Mouse (Mus musculus) embryonic facial prominence, embryonic 13.5 days (tissue): ENCODE data around the gene Plac8. TPM values are rescaled to one million over a fixed set of nuclear protein-coding genes. Genes with fewer than 3 reads are reported as not detected.

Experiments used
- ATAC-seq: fragments of 200-750 bp; cut with Nextera tagmentation; 2 replicates; pipeline ENCODE4 v1.8.0; 2017; ENCODE audit warnings: low read depth; ENCODE audit not compliant: insufficient number of reproducible peaks, insufficient read depth, low FRiP score, low TSS enrichment
- H3K27ac ChIP-seq: fragments of 300-500 bp; sonication (generic); 2 replicates; pipeline ENCODE4 v1.5.1; 2015; ENCODE audit warnings: moderate library complexity, mild to moderate bottlenecking, inconsistent platforms
- H3K27me3 ChIP-seq: fragments of 300-500 bp; sonication (generic); 2 replicates; pipeline ENCODE4 v1.6.1; 2015; ENCODE audit warnings: mild to moderate bottlenecking, inconsistent platforms
- H3K36me3 ChIP-seq: fragments of 300-500 bp; sonication (generic); 2 replicates; pipeline ENCODE4 v1.6.1; 2015; ENCODE audit warnings: mild to moderate bottlenecking, inconsistent platforms
- H3K4me1 ChIP-seq: fragments of 300-500 bp; sonication (generic); 2 replicates; pipeline ENCODE4 v1.6.1; 2015; ENCODE audit warnings: inconsistent platforms
- H3K4me2 ChIP-seq: fragments of 300-500 bp; sonication (generic); 2 replicates; pipeline ENCODE4 v1.6.1; 2015; ENCODE audit warnings: moderate library complexity, mild to moderate bottlenecking, inconsistent platforms
- H3K4me3 ChIP-seq: fragments of 300-500 bp; sonication (generic); 2 replicates; pipeline ENCODE4 v1.5.1; 2015; ENCODE audit warnings: mild to moderate bottlenecking, inconsistent platforms
- H3K9ac ChIP-seq: fragments of 300-500 bp; sonication (generic); 2 replicates; pipeline ENCODE4 v1.6.1; 2015; ENCODE audit warnings: mild to moderate bottlenecking, inconsistent platforms
- H3K9me3 ChIP-seq: fragments of 300-500 bp; sonication (generic); 2 replicates; pipeline ENCODE4 v1.6.1; 2016; ENCODE audit warnings: inconsistent platforms
- WGBS: fragments of 180-500 bp; shearing (Covaris S2); methylation state at CpG from one replicate; pipeline ENCODE4 v1.1.7; 2015; ENCODE audit warnings: mixed read lengths; 5-methylcytosine and 5-hydroxymethylcytosine counted together
- polyA plus RNA-seq: library from polyadenylated mRNA; unstranded; fragments of >200 nt; fragmentation: Nextera tagmentation; extraction: Ambion mirVana; gene quantifications from 2 replicates; pipeline ENCODE4 v1.2.1, GENCODE M21; 2015

The Plac8 gene
- polyA plus RNA-seq, 1 experiment from 2014 or later, result 3.2 TPM

DNA sequence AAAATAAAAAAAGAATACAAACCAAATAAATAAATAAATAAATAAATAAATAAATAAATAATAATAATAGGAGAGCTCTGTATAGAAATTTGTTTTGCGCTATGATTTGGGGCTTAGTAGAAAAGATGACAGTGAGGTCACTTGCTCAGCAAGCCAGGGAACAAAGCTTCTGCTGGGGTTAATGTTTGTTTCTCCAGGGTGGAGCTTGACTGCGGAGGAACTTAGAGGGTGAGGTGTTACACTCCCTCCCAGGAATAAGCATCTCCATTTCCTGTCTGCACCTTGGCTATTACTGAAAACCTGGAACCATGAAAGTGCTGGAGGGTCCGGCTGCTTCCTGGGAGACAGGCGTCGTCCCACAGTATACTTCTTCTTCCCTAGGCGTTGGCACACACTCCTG is 24.0 kb upstream of the Plac8 start:
- Histone ChIP-seq H3K27me3 (no peaks in the 10 kb centered on the region), H3K4me2 (no peak overlapping the region), H3K27ac (no peak overlapping the region), H3K4me3 (no peak overlapping the region), H3K9me3 (peaks cover 14% of the 10 kb centered on the region), H3K4me1 (no peaks in the 10 kb centered on the region), H3K9ac (no peak overlapping the region), H3K36me3 (no peaks in the 10 kb centered on the region)
- 90% methylated on average over 6 of the region's 6 CpGs for WGBS
- ATAC-seq, result no peak

DNA sequence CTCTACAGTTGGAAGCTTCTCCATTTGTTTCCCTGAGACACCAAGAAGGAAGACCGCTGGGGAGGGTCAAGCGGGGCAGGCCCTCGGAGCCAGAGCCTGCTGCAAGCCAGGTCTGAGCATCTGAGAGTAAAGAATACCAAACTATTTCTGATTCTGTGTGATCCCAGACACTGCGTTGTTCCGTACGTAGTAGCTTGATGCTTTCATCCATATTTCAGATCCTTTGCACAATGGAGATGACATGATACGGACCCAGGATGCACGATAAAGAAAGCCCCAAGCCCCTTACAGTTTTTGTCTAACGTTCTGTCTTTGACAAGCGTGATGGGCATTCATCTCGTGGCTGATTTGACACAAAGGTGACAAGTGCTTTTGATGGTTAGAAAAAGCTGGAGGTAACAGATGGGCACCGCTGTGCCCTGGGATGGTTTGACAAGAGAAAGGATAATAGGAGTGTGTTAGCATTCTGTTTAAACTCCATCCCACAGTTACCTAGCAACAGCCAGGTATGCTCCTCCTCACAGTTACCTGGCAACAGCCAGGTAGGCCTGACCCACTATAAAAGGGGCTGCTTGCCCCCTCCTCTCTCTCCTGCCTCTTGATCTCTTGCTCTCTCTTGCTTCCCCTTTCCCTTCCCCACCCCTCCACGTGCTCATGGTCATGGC is 22.9 kb upstream of the Plac8 start:
- peaks cover 14% of the 10 kb centered on the region for H3K9me3 ChIP-seq
- 87% methylated on average over 13 of the region's 13 CpGs for WGBS
- no peak overlapping the region for H3K27ac ChIP-seq
- no peaks in the 10 kb centered on the region for H3K36me3 ChIP-seq
- ATAC-seq, result no peak
- no peak overlapping the region for H3K9ac ChIP-seq
- H3K4me1 ChIP-seq, result no peaks in the 10 kb centered on the region
- H3K27me3 ChIP-seq, result no peaks in the 10 kb centered on the region
- H3K4me2 ChIP-seq, result no peak overlapping the region
- H3K4me3 ChIP-seq, result no peak overlapping the region

DNA sequence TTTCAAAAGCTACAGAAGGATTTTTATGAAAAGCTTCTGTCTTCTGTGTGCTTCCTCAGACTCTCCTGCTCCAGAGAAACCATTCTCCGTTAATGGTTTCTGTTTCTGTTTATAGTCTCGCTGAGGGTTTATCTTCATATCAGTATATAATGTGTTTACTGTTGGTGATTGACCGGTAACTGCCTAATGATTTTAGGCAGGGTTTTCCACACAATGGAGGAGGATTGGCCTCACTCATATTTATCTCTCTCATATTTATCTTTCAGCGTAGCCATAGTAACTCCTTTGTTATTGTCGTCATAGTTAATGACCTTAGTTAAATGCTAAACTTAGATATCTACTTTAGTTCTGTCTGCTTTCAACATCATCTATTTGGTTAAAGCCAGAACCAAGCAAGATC is 18.5 kb upstream of the Plac8 start:
- no peaks in the 10 kb centered on the region for H3K27me3 ChIP-seq
- no peaks in the 10 kb centered on the region for H3K4me1 ChIP-seq
- no peak for ATAC-seq
- H3K4me3 ChIP-seq, result no peak overlapping the region
- H3K9ac ChIP-seq, result no peak overlapping the region
- H3K27ac ChIP-seq, result no peak overlapping the region
- H3K4me2 ChIP-seq, result no peak overlapping the region
- H3K36me3 ChIP-seq, result no peaks in the 10 kb centered on the region
- peaks cover 14% of the 10 kb centered on the region for H3K9me3 ChIP-seq
- WGBS, result 82% methylated on average over 5 of the region's 5 CpGs

DNA sequence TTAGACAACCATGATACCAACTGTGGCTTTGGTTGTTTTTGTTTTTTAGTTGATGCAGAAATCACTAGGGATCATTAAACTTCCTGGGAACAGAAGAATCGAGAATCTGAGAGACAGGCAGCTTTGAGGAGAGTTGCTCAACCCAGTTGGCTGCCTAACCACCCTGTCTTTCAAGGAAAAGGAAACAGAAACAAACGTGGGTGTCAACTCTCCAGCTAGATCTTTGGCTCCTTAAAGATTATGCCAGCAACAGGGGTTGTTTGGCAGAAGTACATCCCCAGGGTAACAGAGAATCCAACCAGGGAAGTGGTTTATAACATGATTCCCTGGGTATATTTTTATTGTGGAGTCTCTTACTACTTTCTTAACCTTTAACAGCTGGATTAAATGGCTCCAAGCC is 15.6 kb upstream of the Plac8 start:
- Histone ChIP-seq H3K4me3 (no peak overlapping the region), H3K9me3 (no peaks in the 10 kb centered on the region)
- ATAC-seq, result no peak

DNA sequence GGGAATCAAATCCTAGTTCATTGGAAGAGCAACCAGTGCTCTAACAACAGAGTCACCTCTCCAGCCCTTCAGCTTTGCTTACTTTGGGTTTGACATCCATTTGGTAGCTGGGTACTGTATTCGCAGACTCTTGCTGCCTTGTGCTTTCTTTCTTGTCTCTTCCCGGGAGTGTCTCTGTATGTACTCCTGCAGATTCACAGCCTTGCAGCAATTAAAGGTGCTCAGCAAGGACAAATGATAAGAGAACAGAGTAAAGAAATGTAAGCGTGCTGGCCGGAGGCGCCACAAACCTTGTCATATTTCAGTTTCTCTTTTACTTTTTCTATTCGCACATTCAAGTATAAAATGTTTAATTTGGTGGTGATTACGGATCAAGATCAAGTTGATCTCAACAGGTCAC is 15.1 kb upstream of the Plac8 start:
- no peak for ATAC-seq
- no peaks in the 10 kb centered on the region for H3K4me1 ChIP-seq
- 93% methylated on average over 7 of the region's 7 CpGs for WGBS
- H3K27ac ChIP-seq, result no peak overlapping the region
- H3K4me3 ChIP-seq, result no peak overlapping the region
- H3K4me2 ChIP-seq, result no peak overlapping the region
- no peaks in the 10 kb centered on the region for H3K9me3 ChIP-seq
- no peaks in the 10 kb centered on the region for H3K27me3 ChIP-seq
- H3K9ac ChIP-seq, result no peak overlapping the region
- no peaks in the 10 kb centered on the region for H3K36me3 ChIP-seq

More for the DNA sequence above, 15.6 kb upstream of the Plac8 start:
- Histone ChIP-seq H3K36me3 (no peaks in the 10 kb centered on the region), H3K4me2 (no peak overlapping the region), H3K27ac (no peak overlapping the region), H3K4me1 (no peaks in the 10 kb centered on the region), H3K27me3 (no peaks in the 10 kb centered on the region), H3K9ac (no peak overlapping the region)
- 47% methylated on average over 2 of the region's 2 CpGs for whole genome bisulfite sequencing

DNA sequence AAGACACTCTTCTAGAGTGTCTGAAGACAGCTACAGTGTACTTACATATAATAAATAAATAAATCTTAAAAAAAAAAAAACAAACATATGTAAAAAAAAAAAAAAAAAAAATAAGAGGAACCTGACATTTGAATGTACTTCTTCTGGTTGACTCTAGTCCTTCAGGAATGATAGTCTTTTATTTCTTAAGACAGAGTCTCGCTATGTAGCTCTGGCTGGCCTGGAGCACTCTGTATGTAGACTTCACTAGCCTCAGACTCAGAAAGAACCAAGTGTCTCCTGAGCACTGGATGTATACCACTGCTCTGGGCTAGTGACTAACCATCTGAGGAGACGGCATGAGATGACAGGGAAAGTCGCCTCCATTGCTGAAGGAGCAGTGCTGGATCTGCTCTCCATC is 13.6 kb upstream of the Plac8 start:
- no peak overlapping the region for H3K9ac ChIP-seq
- no peak for ATAC-seq
- no peak overlapping the region for H3K4me3 ChIP-seq
- H3K27ac ChIP-seq, result no peak overlapping the region
- WGBS, result 93% methylated on average over 3 of the region's 3 CpGs
- H3K4me2 ChIP-seq, result no peak overlapping the region
- no peaks in the 10 kb centered on the region for H3K27me3 ChIP-seq
- H3K4me1 ChIP-seq, result no peaks in the 10 kb centered on the region
- no peaks in the 10 kb centered on the region for H3K9me3 ChIP-seq
- H3K36me3 ChIP-seq, result no peaks in the 10 kb centered on the region

DNA sequence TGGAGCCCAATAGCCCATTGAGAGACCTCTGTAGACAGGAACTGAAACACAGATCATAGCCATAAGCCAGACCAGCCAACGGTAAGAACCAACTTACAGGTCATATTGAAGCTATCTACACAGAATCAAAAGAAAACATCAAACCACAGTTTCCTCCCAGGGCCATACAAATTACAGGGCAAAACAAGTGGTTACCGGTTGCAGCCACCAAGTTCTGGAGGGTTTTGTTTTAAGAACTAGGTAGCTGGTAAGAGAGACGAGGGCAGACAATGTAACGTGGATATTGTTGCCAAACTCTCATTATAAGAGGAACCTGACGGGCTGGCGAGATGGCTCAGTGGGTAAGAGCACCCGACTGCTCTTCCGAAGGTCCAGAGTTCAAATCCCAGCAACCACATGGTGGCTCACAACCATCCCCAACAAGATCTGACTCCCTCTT is 13.2 kb upstream of the Plac8 start:
- 80% methylated on average over 8 of the region's 8 CpGs for WGBS
- Histone ChIP-seq H3K4me1 (no peaks in the 10 kb centered on the region), H3K4me2 (no peak overlapping the region), H3K27ac (no peak overlapping the region), H3K36me3 (no peaks in the 10 kb centered on the region), H3K27me3 (no peaks in the 10 kb centered on the region), H3K4me3 (no peak overlapping the region), H3K9me3 (no peaks in the 10 kb centered on the region), H3K9ac (no peak overlapping the region)
- no peak for ATAC-seq

DNA sequence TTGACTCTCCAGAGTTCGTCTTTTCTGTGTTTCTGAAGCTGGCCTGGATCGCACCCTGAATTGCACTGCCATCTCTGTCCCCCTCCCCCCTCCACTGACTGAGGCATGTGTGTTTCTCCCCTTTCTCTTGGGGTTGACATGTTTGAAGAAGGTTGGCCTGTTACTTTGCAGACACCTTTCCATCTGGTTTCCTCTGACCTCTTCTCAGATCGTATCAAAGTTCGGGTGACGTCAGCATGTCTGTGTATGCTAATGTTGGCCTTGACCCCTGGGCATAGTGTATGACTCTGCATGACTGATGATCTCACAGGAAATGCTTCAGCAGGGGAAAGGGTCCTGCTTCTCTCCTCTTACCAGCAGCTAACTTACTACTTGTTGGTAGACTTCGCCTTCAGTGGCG is 11.0 kb upstream of the Plac8 start:
- H3K9ac ChIP-seq, result no peak overlapping the region
- no peak overlapping the region for H3K27ac ChIP-seq
- no peak for ATAC-seq
- H3K4me2 ChIP-seq, result no peak overlapping the region
- no peaks in the 10 kb centered on the region for H3K4me1 ChIP-seq
- no peak overlapping the region for H3K4me3 ChIP-seq
- H3K9me3 ChIP-seq, result no peaks in the 10 kb centered on the region
- H3K36me3 ChIP-seq, result no peaks in the 10 kb centered on the region
- WGBS, result 85% methylated on average over 7 of the region's 7 CpGs
- H3K27me3 ChIP-seq, result no peaks in the 10 kb centered on the region

DNA sequence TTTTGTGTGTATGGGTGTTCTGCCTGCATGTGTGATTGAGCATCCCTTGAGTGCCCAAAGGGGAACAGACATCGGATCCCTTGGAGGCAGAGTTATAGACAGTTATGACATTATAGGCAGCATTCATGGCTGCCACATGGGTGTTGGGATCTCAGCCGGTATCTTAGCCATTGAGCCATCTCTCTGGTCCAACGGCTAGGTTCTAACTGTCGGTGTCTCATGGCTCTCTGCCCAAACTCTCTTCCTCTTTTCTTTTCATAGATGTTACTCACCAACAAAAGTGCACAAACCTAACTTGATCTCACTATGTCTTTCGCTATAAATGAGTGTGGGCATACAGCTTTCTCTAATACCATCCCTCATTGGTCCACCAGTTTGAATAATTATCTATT is 10.4 kb upstream of the Plac8 start:
- Histone ChIP-seq H3K4me3 (no peak overlapping the region), H3K9ac (no peak overlapping the region), H3K9me3 (no peaks in the 10 kb centered on the region), H3K27me3 (no peaks in the 10 kb centered on the region), H3K27ac (no peak overlapping the region), H3K4me1 (no peaks in the 10 kb centered on the region), H3K36me3 (no peaks in the 10 kb centered on the region), H3K4me2 (no peak overlapping the region)
- no peak for ATAC-seq
- WGBS, result 91% methylated on average over 5 of the region's 5 CpGs

DNA sequence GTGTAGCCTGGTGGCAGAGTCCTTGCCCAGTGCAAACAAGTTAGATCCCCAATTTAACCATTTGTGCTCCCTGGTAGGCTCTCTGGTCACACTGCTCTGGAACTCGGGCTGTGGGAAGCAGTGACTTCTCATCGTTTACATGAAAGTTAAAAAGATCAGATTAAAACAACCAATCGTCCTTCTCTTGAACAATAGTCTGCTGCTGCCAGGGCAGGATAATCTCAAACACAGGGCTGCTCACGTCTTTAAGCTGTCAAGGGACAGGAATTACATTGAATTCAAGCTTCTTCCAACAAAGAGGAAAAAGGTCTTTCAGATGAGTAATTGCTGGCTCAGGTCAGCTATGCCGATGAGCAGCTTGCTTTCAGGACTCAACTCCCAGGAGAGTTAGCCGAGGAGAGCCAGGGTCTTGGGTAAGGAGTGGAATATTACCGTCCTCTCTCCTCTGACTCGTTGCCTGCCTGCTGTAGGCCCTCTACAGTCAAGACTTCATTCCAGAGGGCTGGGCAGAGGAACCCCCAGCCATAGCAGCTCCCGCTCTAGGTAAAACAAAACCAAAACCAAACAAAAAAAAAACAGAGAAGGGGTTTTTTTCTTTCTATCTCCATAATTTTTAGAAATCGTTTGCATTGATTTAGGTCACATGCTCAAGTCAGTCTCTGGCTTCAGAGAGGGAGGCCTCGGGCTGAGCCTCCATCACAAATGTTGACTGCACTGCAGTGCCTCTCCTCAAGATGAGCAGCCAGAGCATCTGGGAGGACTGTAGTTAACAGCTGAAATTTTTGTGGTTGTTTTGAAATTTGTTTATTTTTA is 9.8 kb upstream of the Plac8 start:
- no peaks in the 10 kb centered on the region for H3K4me1 ChIP-seq
- WGBS, result 65% methylated on average over 11 of the region's 11 CpGs
- no peak overlapping the region for H3K4me3 ChIP-seq
- no peaks in the 10 kb centered on the region for H3K9me3 ChIP-seq
- no peak overlapping the region for H3K9ac ChIP-seq
- no peak overlapping the region for H3K4me2 ChIP-seq
- ATAC-seq, result no peak
- no peak overlapping the region for H3K27ac ChIP-seq
- no peaks in the 10 kb centered on the region for H3K36me3 ChIP-seq
- no peaks in the 10 kb centered on the region for H3K27me3 ChIP-seq

DNA sequence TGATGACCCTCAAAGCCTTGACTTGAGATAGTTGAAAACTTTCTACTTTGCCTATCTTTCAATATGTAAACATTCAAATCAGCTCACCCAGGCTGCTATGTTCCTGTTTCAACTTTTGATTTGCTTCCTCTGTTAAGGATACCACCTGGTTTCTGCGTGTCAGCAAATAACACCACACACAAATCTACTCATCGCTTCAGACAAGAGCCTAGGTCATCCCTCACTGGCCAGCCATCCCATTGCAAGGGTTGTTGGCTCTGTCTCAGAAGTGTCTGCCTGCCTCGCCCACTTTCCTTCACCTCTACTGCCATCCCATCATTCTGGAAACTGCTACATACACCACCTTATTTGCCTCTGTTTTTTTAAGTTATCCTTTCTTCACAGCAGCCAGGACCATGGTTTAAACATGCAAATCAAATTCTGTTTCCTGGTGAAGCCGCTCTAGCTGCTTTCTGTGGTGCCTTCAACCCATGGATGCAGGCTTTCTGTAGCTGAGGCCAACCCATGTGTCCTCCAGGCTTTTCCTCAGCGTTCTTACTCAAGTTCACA is 6.9 kb upstream of the Plac8 start:
- WGBS, result 88% methylated on average over 5 of the region's 5 CpGs
- ATAC-seq, result no peak
- H3K27ac ChIP-seq, result no peak overlapping the region
- H3K4me1 ChIP-seq, result no peaks in the 10 kb centered on the region
- no peak overlapping the region for H3K9ac ChIP-seq
- H3K4me3 ChIP-seq, result no peak overlapping the region
- H3K4me2 ChIP-seq, result no peak overlapping the region
- H3K36me3 ChIP-seq, result no peaks in the 10 kb centered on the region
- H3K27me3 ChIP-seq, result no peaks in the 10 kb centered on the region
- H3K9me3 ChIP-seq, result no peaks in the 10 kb centered on the region

DNA sequence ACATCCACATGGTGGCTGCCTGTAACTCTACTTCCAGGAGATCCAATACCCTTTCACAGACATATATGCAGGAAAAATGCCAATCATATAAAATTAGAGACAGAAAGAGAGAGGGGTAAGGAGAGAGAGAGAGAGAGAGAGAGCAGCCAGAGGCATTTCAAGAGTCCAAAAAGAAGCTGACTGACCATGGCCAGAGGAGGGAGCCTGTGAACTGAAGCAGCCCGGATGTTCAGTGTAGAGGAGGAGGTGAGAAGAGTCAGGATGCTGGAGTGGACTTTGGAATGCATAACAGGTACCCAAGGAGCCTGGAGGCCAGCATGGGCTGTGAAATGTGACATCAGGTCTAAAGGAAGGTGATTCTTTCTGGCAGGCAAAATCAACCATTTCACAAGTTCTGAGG is 2.7 kb upstream of the Plac8 start:
- ATAC-seq, result no peak
- no peaks in the 10 kb centered on the region for H3K9me3 ChIP-seq
- WGBS, result 69% methylated on average over 1 of the region's 1 CpGs
- no peak overlapping the region for H3K4me2 ChIP-seq
- H3K36me3 ChIP-seq, result no peaks in the 10 kb centered on the region
- H3K4me3 ChIP-seq, result no peak overlapping the region
- H3K27me3 ChIP-seq, result no peaks in the 10 kb centered on the region
- no peaks in the 10 kb centered on the region for H3K4me1 ChIP-seq
- no peak overlapping the region for H3K27ac ChIP-seq
- H3K9ac ChIP-seq, result no peak overlapping the region
